Mouse (Mus musculus) megakaryocyte, embryonic 14.5 days (primary cell): Measurements from ENCODE around the gene Aldh8a1.

ENCODE experiments used
- FLI1 ChIP-seq: IDR thresholded peaks from 2 replicates; pipeline ENCODE4 v1.6.1; 2012; ENCODE audit warnings: low read length, inconsistent platforms, mixed read lengths
- GATA1 ChIP-seq: IDR thresholded peaks from 3 replicates; pipeline ENCODE4 v1.6.1; 2012; ENCODE audit warnings: mixed read lengths, low read length, inconsistent platforms, borderline replicate concordance

DNA sequence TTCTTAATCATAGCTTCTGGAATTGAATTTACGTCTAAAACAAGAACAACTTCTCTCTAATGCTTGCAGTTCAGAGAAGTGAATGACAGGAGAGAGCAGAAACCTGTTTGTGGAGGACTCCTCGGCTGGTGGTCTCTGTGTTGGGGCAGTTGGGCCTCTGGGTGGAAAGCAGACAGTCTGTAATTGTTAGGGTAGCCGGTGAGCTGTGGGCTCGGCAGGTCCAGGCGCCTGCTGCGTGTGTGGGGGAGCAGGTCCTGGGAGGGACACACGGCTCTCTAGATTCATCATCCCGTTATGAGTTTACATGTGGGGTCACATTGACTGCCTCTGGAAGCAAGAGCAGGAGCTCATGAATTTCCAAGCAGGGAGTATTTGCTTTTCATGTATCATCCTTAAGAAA lies 22.5 kb downstream of the Aldh8a1 start:
- TF ChIP-seq GATA1: no peak
- TF ChIP-seq FLI1: no peak
